Mouse (Mus musculus) hindbrain, embryonic 12.5 days (tissue): ENCODE measurements around the gene Mrpl16. TPM values are rescaled to one million over a fixed set of nuclear protein-coding genes. Genes with fewer than 3 reads are reported as not detected.

Source experiments
- ATAC-seq: fragments of 200-750 bp; cut with Nextera tagmentation; 2 replicates; pipeline ENCODE4 v1.8.0; 2017; ENCODE audit warnings: moderate TSS enrichment; ENCODE audit not compliant: low FRiP score
- H3K27ac ChIP-seq: fragments of 300-500 bp; sonication (generic); 2 replicates; pipeline ENCODE4 v1.5.1; 2016; ENCODE audit warnings: mild to moderate bottlenecking
- H3K27me3 ChIP-seq: fragments of 300-500 bp; sonication (generic); 2 replicates; pipeline ENCODE4 v1.6.1; 2016; ENCODE audit warnings: mild to moderate bottlenecking
- H3K36me3 ChIP-seq: fragments of 300-500 bp; sonication (generic); 2 replicates; pipeline ENCODE4 v1.6.1; 2016; ENCODE audit warnings: mild to moderate bottlenecking
- H3K4me1 ChIP-seq: fragments of 300-500 bp; sonication (generic); 2 replicates; pipeline ENCODE4 v1.6.1; 2016
- H3K4me2 ChIP-seq: fragments of 300-500 bp; sonication (generic); replicated peaks from 2 replicates; pipeline ENCODE4 v1.6.1; 2016; ENCODE audit warnings: mild to moderate bottlenecking
- H3K4me3 ChIP-seq: fragments of 300-500 bp; sonication (generic); 2 replicates; pipeline ENCODE4 v1.5.1; 2016; ENCODE audit warnings: mild to moderate bottlenecking
- H3K9ac ChIP-seq: fragments of 300-500 bp; sonication (generic); 2 replicates; pipeline ENCODE4 v1.6.1; 2016; ENCODE audit warnings: mild to moderate bottlenecking, moderate library complexity
- H3K9me3 ChIP-seq: fragments of 300-500 bp; sonication (generic); replicated peaks from 2 replicates; pipeline ENCODE4 v1.6.1; 2016; ENCODE audit warnings: mild to moderate bottlenecking
- WGBS: fragments of 180-500 bp; shearing (Covaris S2); methylation state at CpG from one replicate; pipeline ENCODE4 v1.1.7; 2016; 5-methylcytosine and 5-hydroxymethylcytosine counted together
- polyA plus RNA-seq: library from polyadenylated mRNA; unstranded; fragments of >200 nt; fragmentation: Nextera tagmentation; extraction: Ambion mirVana; gene quantifications from 2 replicates; pipeline ENCODE4 v1.2.1, GENCODE M21; 2016

The Mrpl16 gene
- polyA plus RNA-seq, 1 experiment from 2014 or later, result 41.7 TPM

DNA sequence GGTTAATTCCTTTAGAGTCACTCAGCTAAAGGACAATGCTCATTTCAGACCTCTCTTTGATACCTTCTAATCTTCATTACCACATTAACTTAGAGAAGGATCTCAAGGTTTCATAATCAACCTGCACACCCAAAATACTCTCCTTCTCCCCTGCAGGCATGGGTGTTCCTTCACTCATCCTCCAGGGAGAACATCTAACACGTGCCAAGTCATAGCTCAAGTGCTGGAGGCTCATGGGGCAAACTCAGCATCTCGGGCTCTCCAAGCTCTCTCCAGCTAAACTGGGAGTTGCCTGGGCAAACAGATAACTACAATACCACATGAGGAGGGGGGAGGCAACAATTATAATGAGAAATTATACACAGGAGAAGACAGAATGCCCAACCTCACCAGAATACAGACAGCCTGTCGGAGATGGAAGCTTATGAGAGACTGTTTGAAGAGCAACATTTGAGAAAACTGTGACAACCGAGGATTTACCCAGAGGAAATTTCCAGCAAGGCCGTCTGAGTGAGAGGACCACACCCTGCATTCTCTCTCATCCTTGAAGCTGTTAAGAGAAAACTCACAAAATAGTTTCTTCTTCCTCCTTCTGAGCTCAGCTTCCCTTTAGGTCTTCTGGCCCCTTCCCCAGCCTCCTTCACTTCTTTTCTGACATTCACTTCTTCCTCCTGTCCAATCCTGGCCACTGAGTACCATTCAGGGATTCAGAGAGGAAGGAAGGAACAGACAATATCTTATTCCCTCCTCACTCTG lies 40.0 kb downstream of the Mrpl16 start:
- H3K9me3 ChIP-seq, result no peaks in the 10 kb centered on the region
- peaks cover 3% of the 10 kb centered on the region; the same call in 1 of the 2 replicates for H3K4me1 ChIP-seq
- 80% methylated on average over 5 of the region's 5 CpGs for WGBS
- H3K9ac ChIP-seq, result no peak overlapping the region
- H3K4me2 ChIP-seq, result no peak overlapping the region
- H3K36me3 ChIP-seq, result no peaks in the 10 kb centered on the region
- H3K27me3 ChIP-seq, result no peaks in the 10 kb centered on the region
- no peak overlapping the region for H3K27ac ChIP-seq
- H3K4me3 ChIP-seq, result no peak overlapping the region
- ATAC-seq, result no peak

DNA sequence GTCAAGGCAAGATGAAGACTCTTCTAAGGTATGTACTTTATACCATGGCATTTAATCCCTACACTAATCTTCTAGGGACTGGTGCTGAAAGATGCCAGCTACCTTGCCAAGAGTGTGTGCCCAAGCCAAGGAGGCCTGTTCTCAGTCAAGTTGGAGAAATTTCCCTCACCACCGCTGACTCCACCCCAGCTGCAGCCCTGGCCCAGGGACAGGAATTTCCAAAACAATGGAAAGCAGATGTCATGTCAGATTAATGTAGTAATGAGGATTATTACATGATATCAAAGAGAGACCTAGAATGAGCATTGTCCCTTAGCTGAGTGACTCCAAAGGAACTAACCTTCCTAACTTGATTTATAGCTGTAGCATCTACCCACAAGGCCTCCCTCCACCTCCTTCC lies 40.7 kb downstream of the Mrpl16 start:
- 89% methylated on average over 1 of the region's 1 CpGs for WGBS
- Histone ChIP-seq H3K27me3 (peaks cover 2% of the 10 kb centered on the region), H3K27ac (no peak overlapping the region), H3K4me3 (no peak overlapping the region), H3K36me3 (no peaks in the 10 kb centered on the region), H3K4me1 (peaks cover 3% of the 10 kb centered on the region; the same call in 1 of the 2 replicates), H3K9me3 (no peaks in the 10 kb centered on the region), H3K9ac (no peak overlapping the region), H3K4me2 (no peak overlapping the region)
- no peak for ATAC-seq

DNA sequence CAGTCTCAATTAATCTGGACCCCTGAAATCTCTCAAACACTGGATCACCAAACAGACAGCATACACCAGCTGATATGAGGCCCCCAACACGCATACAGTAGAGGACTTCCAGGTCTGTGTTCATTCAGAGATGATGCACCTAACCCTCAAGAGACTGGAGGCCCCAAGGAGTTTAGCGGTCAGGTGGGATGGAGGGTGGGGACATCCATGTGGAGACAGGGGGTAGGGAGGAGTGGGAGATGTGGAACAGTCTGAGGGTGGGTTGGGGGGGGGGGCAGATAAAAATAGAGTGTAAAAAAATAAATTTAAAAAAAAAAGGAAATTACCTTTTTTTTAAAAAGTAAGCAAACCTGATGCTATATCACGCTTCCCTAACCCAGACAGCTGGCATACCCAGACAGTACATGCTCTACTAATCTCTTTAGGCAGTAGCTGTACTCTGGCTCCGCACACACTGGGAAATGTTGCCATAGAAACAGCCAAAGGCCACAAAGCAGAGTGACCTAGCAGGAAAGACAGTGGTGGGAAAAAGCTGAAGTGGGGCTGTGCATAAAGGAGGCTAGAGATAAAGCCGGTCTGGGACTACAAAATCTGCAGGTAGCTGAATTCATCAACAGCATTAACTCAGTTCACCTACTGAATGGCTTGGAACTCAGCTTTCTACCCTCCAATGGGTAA lies 41.6 kb downstream of the Mrpl16 start:
- no peak overlapping the region for H3K4me3 ChIP-seq
- H3K9me3 ChIP-seq, result no peaks in the 10 kb centered on the region
- no peak overlapping the region for H3K27ac ChIP-seq
- H3K36me3 ChIP-seq, result no peaks in the 10 kb centered on the region
- peaks cover 3% of the 10 kb centered on the region; the same call in 1 of the 2 replicates for H3K4me1 ChIP-seq
- H3K9ac ChIP-seq, result no peak overlapping the region
- 46% methylated on average over 5 of the region's 5 CpGs for WGBS
- ATAC-seq, result peak; percentile 94
- no peak overlapping the region for H3K4me2 ChIP-seq
- peaks cover 11% of the 10 kb centered on the region for H3K27me3 ChIP-seq

DNA sequence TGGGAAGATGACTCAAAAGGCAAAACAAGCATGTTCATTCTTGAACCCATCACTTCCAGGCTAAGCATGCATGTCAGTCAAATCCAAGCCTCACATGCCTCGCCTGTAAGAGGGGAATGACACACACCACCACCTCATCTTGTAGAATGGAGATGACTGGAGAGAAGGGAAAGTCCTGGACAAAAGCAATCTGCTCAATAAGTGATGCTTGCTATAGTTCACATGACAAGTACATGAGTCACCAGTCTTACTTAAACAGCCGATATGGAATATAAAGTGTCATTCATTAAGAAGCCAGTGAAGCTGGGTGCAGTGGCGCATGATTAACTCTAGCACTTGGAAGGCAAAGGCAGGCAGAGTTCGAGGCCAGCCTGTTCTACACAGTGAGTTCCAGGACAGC lies 42.9 kb downstream of the Mrpl16 start:
- Histone ChIP-seq H3K4me1 (peaks cover 5% of the 10 kb centered on the region; the same call in 1 of the 2 replicates), H3K4me3 (no peak overlapping the region), H3K9me3 (no peaks in the 10 kb centered on the region), H3K27me3 (peaks cover 24% of the 10 kb centered on the region), H3K9ac (no peak overlapping the region), H3K27ac (no peak overlapping the region), H3K4me2 (no peak overlapping the region), H3K36me3 (no peaks in the 10 kb centered on the region)
- ATAC-seq, result no peak
- WGBS, result 73% methylated on average over 4 of the region's 4 CpGs

DNA sequence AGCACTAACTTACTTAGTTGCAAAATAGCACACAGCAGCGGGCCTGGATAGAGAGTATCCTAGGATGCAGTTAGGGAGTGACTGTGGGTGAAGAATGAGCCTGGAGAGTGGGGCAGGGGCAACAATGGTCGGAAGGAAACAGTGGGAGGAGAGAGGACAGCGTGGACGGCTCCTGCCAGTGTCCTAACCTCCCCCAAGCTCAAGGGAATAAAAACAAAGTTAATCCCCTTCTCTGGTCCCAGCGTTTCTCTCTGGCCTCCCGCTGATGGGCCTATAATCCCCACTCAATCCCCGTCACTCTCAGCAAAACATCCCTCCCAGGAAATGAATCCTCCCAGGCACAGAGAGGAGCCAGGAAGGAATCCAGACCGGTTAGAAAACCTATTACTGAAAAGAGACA lies 43.5 kb downstream of the Mrpl16 start:
- H3K36me3 ChIP-seq, result no peaks in the 10 kb centered on the region
- peaks cover 5% of the 10 kb centered on the region; the same call in 1 of the 2 replicates for H3K4me1 ChIP-seq
- no peak overlapping the region for H3K4me2 ChIP-seq
- no peak overlapping the region for H3K4me3 ChIP-seq
- ATAC-seq, result no peak
- H3K27ac ChIP-seq, result no peak overlapping the region
- H3K9ac ChIP-seq, result no peak overlapping the region
- 11% methylated on average over 8 of the region's 8 CpGs for WGBS
- H3K9me3 ChIP-seq, result no peaks in the 10 kb centered on the region
- H3K27me3 ChIP-seq, result peaks cover 29% of the 10 kb centered on the region

DNA sequence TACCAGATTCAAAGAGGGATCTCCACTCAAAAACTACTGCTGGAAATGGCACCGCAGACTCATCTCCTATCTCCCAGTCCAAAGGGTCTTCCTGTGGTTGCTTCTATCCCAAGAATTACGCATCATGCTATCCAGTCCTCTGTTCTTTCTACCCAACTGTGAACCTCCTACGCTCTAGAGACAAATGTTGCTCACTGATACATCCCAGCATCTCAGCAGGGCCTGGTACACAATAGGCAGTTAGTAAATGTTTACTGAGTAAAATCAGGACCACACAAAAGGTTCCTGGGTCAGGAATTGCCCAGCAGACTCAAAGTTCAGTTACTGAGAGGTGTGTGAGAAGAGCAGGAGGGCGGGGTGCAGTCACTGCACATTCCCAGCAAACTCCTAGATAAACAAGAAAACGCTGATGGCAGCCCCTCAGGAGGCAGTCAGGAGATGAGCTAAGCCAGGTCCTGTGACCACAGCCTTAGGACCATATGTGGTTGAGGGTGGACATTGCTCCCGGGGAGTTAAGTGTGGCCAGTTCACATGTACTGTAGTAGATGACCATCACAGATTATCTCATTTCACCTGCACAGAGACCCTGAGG lies 44.6 kb downstream of the Mrpl16 start:
- Histone ChIP-seq H3K27me3 (peaks cover 39% of the 10 kb centered on the region), H3K4me1 (peaks cover 14% of the 10 kb centered on the region; the same call in 1 of the 2 replicates), H3K27ac (no peak overlapping the region), H3K9me3 (no peaks in the 10 kb centered on the region), H3K4me2 (no peak overlapping the region), H3K36me3 (no peaks in the 10 kb centered on the region), H3K4me3 (no peak overlapping the region), H3K9ac (no peak overlapping the region)
- WGBS, result 69% methylated on average over 6 of the region's 6 CpGs
- ATAC-seq, result no peak

DNA sequence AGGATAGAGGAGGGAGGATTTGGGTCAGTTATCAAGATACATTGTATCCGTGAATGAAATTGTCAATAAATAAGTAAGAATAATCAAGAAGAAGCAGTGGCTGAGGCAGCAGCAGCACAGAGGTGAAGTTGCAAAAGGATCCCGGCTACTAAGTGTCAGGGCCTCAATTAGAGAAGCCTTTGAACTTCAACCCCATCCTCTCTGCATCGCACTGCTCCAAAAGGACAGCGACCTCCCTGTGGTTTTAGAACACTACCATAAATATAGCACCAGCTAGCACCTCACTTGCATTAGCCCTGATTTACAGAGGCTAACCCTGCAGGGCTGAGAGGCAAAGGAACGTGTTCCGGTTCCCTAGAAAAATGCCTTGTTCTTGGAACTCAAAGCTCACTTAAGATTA lies 46.5 kb downstream of the Mrpl16 start:
- Histone ChIP-seq H3K9me3 (no peaks in the 10 kb centered on the region), H3K27ac (no peak overlapping the region), H3K27me3 (peaks cover 44% of the 10 kb centered on the region), H3K4me3 (no peak overlapping the region), H3K9ac (no peak overlapping the region), H3K4me1 (peaks cover 18% of the 10 kb centered on the region; the same call in 1 of the 2 replicates), H3K4me2 (no peak overlapping the region), H3K36me3 (no peaks in the 10 kb centered on the region)
- 49% methylated on average over 6 of the region's 6 CpGs for WGBS
- no peak for ATAC-seq

DNA sequence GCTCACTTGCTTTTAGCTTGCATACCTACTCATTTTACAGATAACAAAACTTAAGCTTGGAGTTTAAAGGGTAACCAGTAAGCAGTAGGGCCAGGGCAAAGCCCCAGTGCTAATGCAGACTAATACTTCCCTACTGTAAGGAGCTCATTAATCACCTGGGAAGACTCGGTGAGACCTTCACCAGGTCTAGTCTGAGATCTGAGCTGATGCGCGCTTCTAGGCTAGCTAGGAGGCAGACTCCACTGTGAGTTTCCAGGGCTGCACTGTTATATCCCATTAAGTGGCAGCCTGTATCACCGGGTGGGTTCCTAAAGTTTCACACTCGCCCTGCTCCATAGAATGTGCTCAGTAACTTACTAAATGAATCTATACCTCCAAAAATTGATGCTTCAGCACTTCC lies 47.4 kb downstream of the Mrpl16 start:
- 11% methylated on average over 5 of the region's 5 CpGs for WGBS
- no peak for ATAC-seq
- Histone ChIP-seq H3K4me1 (peaks cover 15% of the 10 kb centered on the region; the same call in 1 of the 2 replicates), H3K9ac (no peak overlapping the region), H3K36me3 (no peaks in the 10 kb centered on the region), H3K9me3 (no peaks in the 10 kb centered on the region), H3K27me3 (peaks cover 44% of the 10 kb centered on the region), H3K4me3 (peak overlapping the region; percentile 74), H3K4me2 (peak overlapping the region; percentile 88), H3K27ac (no peak overlapping the region)

DNA sequence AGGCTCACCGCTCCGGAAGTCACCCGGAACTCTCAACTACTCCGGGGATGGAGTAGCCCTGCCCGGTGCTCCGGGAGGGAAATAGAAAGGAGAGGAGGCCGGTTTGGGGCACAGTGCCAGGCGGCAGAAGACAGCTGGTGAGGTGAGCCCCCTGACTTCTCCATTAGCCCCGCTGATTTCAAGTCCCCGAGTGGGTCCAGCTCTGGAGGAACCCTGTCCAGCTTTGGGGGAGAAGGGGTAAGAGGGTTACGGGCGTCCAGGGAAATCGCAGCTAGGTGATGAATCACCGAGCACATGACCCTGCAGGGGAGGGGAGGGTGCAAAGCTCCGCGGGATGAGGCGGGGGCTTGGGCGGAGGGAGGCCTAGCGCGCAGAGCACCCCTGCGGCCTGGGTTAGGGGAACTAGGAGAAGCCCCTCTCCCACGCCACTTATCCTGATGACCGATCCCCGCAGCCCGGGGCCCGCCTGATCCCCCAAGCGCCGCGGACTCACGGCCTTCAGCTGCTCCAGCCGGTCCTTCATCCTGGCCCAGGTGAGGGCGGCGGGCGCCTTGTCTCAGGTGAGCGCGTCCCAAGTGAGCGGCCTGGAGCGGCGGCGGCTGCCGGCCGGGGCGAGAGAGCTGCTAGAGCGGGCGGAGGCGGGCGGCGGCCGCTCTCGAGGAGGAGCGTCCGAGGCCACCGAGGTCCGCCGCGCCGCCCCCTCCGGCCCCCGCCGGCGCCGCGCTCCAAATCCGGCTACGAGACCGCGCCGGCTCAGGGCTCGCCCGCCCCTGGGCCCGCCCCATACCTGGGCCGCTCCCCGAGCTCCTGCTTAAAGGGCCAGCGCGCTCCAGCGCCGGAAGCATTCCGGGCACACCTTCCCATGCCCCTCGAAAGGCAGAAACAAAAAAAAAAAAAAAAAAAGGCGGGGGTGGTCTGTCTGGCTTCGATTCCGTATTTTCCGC lies 48.3 kb downstream of the Mrpl16 start:
- peak overlapping the region; percentile 61 for H3K9ac ChIP-seq
- no peaks in the 10 kb centered on the region for H3K9me3 ChIP-seq
- H3K36me3 ChIP-seq, result no peaks in the 10 kb centered on the region
- under 1% methylated on average over 72 of the region's 83 CpGs for WGBS
- H3K4me3 ChIP-seq, result peak overlapping the region; percentile 74
- no peak overlapping the region for H3K27ac ChIP-seq
- peaks cover 15% of the 10 kb centered on the region; the same call in 1 of the 2 replicates for H3K4me1 ChIP-seq
- H3K27me3 ChIP-seq, result peaks cover 44% of the 10 kb centered on the region
- peak overlapping the region; percentile 88 for H3K4me2 ChIP-seq
- ATAC-seq, result peak; percentile 72

DNA sequence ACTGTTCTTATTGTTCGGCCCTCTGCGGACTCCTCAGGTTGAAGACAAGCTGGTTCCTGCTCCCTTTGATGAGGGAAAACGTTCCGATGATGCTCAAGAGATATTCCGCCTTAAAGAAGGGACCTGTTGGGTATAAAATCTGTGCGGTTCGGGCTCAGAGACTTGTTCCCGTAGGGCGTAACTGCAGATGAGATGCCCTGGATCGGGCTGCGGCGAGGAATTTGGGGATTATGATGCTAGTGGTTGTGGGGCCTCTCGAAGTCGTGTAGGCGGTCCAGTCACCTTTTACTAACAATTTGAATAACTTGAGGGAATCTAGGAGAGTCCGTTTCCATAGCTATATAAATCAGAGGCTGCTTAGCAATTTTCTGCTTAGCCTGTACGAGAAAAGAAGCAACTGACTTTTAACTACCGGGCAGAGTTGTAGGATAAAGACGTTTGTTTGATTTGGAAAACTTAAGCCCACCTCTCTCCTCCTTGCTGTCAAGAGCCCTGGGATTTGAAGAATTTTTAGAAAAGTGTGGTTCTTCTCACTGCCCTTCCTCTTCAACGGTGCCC lies 49.0 kb downstream of the Mrpl16 start, which contains the start of gene Stx3:
Gene Stx3 (minus strand): TSS at position 261 of the 558 bp plus-strand sequence.
- Histone ChIP-seq H3K27me3 (peaks cover 44% of the 10 kb centered on the region), H3K36me3 (no peaks in the 10 kb centered on the region), H3K9me3 (no peaks in the 10 kb centered on the region), H3K4me1 (peaks cover 15% of the 10 kb centered on the region; the same call in 1 of the 2 replicates), H3K9ac (peak within 1 kb of the TSS; percentile 61), H3K4me2 (peak within 1 kb of the TSS; percentile 88), H3K4me3 (peak within 1 kb of the TSS; percentile 74), H3K27ac (no peak within 1 kb of the TSS)
- ATAC-seq, result peak; percentile 17
- under 1% methylated on average over 20 of the region's 20 CpGs for WGBS

DNA sequence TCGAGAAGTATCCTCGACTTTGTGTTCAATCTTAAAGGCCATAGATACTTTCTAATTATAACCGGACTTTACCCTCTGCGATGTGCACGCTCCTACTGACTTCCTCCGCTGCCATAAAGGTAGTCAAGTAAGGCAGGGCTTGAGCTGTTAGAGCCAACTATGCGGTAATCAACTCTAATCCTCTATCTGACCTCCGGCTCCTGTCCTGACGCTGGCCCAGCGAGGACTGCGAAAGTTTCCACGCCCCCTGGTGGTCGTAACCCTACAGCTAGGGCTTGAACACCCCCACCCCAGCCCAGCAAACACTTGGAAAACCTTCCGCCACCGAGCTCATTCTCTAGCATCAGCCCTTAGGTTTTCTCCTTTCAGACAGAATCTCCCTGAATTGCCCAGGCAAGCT lies 49.6 kb downstream of the Mrpl16 start:
- Histone ChIP-seq H3K9me3 (no peaks in the 10 kb centered on the region), H3K4me1 (peaks cover 15% of the 10 kb centered on the region; the same call in 1 of the 2 replicates), H3K27ac (no peak overlapping the region), H3K9ac (no peak overlapping the region), H3K36me3 (no peaks in the 10 kb centered on the region), H3K27me3 (peaks cover 44% of the 10 kb centered on the region), H3K4me3 (peak overlapping the region; percentile 74), H3K4me2 (peak overlapping the region; percentile 88)
- WGBS, result under 1% methylated on average over 15 of the region's 15 CpGs
- ATAC-seq, result peak; percentile 76
